Mouse (Mus musculus) induced T-regulatory cell, adult 2 months (primary cell): ENCODE results near the gene Sp6.
A peak's percentile ranks its signal among the peaks of the same experiment; 100 is the strongest.

Experiments
- DNase-seq: peaks from one replicate; pipeline ENCODE4 v3.0.0-alpha.2; 2012; ENCODE audit warnings: low read depth

The Sp6 gene

DNA sequence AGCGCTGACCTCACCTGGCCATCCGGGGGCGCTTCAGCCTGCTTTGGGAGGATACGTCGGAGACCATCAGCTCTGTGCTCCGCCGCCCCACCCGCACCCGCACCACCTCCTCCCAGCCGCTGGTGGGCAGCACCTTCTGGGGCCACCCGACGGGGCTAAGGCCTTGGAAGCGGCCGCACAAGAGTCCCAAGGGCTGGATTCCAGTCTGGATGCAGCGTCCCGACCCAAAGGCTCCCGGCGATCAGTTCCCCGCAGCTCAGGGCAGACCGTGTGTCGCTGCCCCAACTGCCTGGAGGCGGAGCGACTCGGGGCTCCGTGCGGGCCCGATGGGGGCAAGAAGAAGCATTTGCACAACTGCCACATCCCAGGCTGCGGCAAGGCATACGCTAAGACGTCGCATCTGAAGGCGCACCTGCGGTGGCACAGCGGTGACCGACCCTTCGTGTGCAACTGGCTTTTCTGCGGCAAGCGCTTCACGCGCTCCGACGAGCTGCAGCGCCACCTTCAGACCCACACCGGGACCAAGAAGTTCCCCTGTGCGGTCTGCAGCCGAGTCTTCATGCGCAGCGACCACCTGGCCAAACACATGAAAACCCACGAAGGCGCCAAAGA, 8.8 kb downstream of the Sp6 start:
- peak; percentile 88 for DNase-seq

DNA sequence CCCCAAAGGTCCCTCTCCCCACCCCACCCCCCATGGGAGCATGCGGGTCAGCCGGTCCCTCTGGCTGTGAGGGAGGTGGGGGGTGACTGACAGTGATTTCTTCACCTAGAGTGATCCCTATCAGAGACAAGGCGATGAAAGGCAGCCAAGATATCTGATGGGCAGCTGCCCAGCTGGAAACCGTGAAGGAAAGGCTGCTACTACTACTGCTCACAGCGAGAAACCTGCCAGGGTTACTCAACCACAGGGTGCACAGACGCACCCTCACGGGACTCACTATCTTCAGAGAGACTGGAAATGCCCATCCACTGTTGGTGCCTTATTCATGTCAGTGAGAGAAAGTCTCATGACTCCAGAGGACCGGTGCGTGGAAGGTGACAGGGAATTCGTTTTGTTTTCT, 11.8 kb downstream of the Sp6 start:
- no peak for DNase-seq

DNA sequence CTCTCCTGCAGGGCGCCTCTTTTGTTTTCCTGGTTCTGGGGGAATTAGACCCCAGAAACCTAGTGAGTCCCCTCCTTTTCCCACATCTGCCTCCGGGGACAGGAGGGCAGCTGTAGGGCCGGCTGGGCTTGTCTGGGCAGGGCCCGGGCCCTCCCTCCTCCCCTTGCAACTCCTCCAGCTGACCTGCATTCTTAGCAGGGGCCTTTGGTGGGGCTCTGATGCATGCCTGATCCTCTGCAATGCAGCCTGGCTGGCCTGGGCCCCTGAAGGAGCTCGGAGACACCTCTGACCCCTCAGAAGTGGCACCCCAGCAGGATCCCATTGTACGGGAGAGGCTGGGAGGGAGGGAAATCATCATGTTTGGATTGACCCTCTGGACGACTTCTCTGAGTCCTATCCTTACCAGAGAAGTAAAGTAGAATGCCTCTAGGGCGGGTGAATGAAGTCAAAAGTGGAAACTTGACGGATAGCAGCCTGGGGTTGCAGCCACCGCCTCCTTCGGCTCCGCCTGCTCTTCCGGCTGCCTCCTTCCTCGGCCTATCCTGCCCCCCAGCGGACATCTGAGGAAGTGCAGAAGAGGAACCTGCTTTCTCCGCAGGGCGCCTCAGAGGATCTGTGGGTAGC, 12.6 kb downstream of the Sp6 start:
- peak; percentile 95 for DNase-seq

DNA sequence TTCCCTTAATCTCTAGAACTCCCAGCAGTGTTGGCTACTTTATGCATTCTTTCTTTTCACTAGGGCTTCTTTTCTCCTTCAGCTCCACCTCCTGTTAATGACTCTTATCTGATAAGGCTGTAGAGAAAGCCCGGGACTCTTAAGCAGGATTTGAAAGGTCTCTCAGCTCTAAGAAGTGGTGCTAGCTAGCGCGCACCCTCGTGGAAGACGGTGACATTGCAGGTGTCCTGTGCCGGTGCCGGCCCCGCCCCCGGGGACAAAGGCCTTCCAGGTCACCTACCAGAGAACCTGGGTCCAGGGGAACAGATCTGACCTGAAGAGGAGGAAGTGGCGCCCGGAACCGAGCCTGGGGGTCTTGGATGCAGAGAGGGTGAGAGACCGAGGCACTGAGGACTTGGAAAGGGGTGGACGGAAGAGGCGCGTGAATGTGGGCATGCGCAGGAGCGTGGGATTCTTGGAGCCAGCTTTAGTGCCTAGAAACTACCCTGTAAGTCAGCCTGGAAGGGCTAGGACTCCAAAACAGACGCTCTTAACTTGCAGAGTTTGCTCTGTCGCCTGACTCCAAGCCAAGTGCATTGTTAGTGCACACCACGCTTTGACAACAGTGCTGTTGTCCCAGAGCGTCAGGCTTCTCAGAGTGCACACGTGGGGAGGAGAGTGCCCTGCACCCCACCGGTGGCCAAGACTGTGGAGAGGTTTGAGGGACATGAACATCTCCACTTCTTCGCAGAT, 16.7 kb downstream of the Sp6 start, which contains the start of gene Scrn2:
Scrn2 (plus strand) TSS at position 253 of the 732 bp plus-strand sequence.
- peak; percentile 93 for DNase-seq

DNA sequence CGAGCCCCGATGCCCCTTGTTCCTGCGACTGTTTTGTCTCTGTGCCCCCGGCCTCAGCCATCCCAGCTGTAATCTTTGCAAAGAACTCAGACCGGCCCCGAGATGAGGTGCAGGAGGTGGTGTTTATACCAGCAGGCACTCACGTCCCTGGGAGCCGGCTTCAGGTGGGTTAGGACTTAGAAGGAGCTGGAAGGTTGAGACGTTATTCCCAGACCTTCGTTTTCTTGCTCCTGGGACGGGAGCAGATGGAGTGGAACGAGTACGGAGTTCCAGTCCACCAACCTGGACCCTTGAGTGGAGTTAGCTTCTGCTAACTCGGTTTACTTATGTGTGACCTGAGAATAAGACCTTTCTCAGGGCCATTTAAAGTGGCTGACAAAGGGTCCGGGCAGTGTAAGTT, 17.2 kb downstream of the Sp6 start:
- DNase-seq, result no peak

DNA sequence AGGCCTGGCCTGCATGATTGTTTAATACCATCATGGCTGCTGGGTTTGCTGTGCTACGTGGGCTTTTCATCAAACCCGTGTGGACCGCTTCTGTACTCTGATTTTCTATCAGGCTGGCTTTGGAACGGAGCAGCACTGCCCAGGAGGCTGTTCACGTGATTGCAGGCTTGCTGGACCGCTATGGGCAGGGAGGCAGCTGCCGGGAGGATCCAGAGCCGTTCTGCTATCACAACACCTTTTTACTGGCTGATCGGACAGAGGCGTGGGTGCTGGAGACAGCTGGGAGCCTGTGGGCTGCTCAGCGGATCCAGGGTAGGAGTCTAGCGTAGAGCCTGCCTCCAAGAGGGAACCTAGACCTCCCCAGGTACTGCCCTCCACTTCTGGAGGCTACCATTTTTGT, 18.8 kb downstream of the Sp6 start:
- no peak for DNase-seq

DNA sequence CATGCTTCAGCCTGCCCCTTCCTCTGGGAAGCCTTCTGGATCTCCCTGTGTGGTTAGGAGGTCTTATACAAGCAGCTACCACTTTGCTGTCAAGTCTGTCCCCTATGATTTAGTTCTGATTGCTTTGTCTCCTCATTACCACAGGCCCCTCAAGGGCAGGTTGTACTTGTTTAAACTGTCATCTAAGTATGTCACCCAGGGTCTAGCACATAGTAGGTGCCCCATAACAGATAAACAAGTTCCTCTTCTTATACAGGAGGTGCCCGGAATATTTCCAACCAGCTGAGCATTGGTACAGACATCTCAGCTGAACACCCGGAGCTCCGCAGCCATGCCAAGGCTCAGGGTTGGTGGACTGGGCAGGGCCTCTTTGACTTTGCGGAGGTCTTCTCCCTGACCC, 19.3 kb downstream of the Sp6 start:
- DNase-seq, result no peak

DNA sequence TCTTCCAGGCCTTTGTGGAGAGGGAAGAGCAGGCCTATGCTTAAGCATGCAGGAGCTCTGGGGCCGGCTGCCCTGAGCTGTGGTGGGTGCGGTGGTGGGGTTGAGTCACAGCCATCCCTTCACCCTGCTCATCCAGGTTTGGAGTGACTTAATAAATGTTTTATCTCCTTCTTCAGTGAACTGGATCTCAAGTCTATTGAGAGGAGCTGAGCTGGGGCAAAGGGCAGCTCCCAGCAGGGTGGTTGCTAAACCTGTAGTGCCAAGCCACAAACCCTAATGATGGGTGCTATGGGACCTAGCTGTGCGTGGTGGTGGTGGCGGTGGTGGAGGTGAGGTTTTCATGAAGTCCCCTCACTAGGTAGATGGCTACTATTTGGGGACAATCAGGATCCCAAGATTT, 20.6 kb downstream of the Sp6 start:
- DNase-seq, result no peak

DNA sequence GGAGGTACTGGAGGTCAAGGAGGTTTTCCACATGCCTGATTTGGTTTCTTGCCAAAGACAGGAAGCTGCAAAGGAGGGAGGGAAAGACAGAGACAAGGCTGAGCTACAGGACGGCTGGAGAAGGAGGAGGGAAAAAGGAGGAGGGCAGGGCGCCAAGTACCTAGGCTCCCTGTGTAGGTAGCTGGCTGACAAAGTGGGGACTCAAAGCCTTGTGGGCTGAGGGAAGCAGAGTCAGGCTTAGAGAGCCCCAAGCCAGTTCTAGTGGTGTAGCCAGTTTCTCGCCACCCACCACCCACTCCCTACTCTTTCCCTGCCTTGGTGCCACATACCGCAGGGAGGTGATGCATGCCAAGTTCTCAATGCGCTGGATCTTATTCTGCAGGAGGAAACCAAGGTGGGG, 22.9 kb downstream of the Sp6 start:
- DNase-seq, result no peak

DNA sequence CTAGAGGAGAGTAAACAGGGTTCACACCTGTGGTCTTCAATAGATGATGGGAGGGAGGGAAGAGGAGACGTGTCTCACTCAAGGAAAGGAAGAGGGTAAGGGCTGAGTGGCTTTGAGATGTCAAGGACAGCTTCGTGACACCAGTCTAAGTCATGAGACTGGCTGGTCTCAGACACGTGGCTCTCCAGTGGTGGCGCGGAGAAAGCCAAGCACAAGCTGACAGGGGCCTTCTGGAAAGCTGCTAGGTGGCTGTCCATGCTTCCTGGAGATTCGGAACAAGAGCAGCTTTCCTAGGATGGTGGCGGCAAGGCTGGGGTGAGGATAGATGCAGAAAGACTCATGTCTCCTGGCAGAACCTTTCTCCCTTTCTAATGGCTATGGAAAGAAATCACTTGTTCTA, 25.7 kb downstream of the Sp6 start:
- DNase-seq, result no peak

DNA sequence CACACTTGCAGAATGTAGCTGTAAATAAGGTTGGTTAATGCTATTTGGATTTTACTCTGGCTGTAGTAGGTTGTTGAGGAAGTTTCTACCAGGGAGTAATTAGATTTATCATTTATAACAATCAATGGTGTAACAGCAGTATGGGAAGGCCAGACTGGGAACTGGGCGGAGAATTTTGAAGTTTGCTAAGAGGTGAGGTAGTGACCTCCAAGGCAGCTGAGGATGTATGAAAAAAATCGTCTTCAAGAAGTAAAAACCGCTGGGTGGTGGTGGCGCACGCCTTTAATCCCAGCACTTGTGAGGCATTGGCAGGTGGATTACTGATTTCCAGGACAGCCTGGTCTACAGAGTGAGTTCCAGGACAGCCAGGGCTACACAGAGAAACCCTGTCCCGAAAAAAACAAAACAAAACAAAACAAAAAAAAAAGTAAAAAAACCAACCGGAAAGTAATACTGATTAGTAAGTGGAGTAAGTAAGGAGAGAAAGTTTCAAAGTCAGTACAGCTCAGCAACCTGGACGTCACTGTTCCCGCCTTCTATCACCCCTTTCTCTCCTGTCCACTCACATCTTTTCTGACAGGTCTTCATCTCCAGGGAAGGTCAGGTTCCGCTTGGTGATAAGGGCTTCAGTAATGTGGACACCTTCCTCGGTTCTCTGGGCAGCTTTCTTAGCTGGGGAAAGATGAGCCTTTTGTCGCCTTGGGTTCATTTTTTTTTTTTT, 27.3 kb downstream of the Sp6 start:
- no peak for DNase-seq

DNA sequence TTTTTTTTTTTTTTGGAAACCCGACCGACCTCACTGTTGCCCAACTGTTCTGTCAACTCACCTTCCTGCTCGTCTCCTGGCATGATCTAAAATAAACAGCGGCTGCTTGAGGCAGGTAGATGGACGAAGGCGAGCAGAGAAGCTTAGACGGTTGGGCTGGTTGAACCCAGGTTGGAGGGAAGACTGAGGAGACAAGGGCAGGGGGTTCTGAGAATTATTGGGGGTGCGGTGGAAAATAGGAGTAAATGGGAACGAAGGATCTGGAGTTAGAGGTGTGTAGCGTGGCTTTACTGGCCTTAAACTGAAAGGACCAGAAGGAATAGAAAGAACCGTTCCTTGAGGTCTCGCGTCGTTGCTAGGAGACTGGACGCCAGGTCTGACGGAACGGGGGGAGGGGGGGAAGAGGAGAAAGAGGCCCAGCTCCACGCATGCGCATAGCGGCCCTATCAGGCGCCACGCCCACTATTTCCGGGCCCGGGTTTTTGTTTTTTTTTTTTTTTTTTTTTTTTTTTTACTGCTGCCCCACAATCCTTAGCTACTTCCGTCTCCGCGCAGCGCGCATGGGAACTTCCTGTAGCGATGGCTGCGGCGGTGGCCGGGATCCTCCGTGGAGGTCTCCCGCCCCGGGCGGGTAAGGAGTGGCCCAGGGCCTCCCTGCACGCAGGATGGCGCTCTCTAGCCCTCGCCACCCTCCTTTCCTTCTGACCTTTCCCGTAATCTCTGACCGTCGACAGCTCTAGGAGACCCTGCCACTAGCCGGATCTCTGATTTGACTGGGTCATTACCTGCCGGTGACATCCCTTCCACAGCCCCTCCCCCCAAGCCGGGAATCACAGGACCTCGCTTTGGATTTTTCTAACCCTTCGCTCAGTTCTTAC, 28.1 kb downstream of the Sp6 start, which contains the start of the genes Lrrc46 and Mrpl10:
Lrrc46 (minus strand) TSS at position 386 of the 878 bp plus-strand sequence.
Mrpl10 (plus strand) TSS at position 539 of the 878 bp plus-strand sequence.
- peak; percentile 99 for DNase-seq

DNA sequence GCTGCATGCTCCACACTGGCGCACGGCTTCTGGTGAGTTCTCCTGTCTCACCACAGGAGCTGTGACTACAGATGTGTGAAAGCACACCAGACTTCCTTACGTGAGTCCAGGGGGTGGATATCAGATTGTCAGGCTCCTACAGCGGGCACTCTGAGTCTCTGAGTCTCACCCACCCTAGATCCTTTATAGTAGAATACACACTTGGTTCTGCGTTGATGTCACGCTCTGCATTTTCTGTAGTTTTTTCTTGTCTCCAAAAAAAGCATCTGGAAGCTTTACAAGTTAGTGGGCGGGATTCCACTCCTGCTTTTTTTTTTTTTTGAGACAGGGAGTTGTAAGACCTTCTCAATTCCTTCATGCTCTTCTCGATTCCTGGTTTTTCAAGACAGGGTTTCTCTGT, 31.7 kb downstream of the Sp6 start:
- no peak for DNase-seq

DNA sequence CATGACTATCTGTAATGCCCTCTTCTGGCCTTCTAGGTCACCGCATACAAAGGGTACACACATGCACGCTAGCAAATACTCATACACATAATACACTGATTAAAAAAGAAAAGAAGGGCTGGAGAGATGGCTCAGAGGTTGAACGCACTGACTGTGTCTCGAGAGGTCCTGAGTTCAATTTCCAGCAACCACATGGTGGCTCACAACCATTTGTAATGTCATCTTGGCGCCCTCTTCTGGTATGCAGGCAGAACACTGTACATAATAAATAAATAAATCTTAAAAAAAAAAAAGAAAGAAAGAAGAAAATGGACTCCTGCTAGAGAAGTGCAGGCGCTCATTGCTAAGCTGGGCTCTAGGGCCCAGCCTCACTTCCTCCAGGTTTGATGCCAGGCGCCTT, 32.7 kb downstream of the Sp6 start:
- DNase-seq, result peak; percentile 74

DNA sequence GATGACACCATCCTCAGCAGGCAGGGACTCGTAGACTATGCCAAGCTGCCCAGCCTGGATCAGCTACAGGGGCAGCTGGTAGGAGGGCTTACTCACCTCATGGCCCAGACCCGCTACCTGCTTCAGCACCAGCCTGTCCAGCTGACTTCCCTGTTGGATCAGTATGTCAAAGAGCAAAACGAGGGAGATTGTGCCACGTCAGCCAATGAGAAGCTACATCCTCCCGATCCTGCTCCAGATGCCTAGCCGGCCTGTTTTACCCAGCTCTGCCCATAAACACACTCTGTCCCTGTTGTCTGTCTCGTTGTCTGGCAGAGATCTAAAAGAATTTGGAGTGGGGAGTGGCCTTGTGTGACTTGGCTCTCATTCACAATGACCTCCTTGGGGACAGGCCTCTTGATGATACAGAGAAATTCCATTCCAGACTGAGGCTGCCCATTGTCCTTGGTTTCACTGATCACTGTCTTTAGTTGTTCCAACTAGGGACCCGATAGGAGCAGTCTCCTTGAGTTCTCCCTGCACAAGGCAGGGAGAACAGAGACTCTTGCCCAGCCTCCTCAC, 35.0 kb downstream of the Sp6 start:
- no peak for DNase-seq

DNA sequence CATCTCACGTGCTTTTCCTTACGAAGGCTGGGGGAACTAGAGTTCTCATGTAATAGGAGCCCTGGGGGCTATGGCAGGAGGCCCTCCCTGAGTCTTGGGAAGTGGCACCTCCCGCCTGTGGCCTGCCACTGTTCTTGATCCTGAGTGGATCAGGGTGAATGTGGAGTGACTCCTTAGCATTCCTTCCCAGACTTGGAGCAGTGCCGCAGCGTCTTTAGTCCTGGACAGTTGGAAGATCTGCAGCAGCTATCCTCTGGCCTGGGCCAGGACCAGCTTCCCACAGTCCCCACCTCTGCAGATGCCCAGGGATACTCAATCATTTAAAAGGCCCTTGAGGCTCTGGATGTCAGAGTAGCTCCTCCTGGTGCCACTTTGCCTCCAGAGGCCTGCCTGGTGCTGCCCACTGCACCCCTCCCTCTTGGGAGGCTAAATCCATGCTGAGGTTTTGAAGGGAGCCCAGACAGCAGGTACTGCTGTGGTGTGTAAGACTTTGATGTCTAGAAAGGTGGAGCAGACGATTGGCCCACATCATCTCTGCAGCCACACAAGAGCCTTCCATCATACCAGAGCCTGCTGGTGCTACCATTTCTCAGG, 36.4 kb downstream of the Sp6 start:
- no peak for DNase-seq

DNA sequence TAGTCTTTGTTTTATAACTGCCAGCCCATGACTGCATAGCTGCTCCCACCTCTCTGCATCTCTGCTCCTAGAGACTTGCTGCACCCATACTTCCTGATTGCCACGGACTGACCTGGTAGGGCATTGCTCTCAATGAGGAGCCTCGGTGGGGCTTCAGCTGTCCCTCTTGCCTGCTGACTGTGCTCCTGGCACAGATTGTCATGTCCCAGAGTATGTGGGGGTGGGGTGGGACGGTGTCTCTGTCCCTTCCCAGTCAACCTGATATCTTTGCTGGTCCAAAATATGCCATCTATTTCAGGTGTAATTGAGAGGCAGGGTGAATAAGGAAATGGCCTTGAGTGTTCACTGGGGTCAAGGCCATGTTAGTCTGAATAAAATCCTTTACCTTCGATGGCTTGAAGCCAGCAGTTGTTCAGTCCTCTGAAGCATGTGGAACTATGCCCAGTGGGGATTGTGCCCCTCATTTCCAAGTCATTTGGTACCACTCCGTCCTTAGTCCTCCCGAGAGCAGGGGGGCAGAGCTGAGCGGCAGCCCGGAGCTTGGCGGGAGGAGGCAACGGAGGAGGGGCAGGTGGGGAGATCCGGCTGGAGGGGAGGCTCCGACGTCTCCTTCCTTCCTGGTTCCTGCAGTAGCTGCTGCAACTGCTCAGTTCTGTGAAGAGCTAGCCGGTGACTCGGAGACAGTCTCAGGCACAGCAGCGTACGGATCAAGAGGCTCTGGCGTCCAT, 37.2 kb downstream of the Sp6 start, which contains the start of gene Osbpl7:
Osbpl7 (plus strand) TSS at position 413 of the 728 bp plus-strand sequence.
- DNase-seq, result peak; percentile 77

DNA sequence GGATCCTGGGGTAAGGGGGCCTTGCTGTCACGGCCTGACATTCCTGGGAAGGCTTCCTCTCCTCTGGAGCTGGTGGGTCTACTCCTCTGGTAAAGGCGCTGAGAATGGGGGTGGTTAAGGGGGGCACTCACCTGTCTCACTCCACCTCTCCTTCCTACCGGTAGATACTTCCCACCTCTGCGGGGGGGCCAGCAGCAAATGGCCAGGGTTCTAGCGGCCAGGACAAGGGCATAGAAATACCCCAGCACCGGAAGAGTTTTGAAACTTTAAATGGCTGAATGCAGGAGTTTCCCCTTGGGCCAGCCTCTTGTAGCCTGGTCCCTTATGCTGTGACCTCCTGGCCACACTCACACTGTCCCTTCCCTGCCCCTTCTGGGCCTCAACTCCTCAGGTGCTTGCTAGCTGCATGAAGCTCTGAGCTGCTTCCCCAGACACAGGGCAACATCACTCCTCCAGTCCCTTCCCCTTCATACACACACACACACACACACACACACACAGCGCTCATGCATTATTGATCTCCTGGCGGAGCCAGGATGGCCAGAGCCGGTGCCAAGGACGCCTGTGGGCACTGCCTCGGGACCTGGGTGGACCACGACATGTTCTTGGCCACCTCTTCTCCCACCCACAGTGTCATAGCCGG, 37.9 kb downstream of the Sp6 start:
- DNase-seq, result peak; percentile 42

DNA sequence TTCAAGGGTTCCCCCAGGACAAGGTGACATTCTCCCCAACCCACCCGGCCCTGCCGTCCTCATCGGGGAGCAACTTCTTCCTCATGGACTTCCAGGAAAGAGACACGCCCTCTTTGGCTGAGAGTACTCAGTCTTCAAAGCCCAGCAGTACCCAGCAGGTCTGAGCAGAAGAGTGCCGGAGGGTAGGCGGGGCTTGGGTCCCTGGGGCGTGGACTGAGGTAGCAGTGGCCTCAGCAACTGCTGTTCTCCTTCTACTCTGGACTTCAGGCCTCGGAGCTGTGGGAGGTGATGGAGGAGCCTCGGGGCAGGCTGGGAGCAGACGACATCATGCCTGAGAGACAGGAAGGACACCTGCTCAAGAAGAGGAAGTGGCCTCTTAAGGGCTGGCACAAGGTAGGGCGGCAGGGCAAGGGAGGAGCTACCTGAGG, 39.0 kb downstream of the Sp6 start:
- DNase-seq, result peak; percentile 60
